Mouse (Mus musculus) thymus, adult 2 months (tissue): Measurements from ENCODE around the gene Dgcr2. TPM values are rescaled to one million over a fixed set of nuclear protein-coding genes. Genes with fewer than 3 reads are reported as not detected.
A peak's percentile ranks its signal among the peaks of the same experiment; 100 is the strongest.

ENCODE experiments used
- DNase-seq: peaks from one replicate; pipeline ENCODE4 v3.0.0; 2021
- H3K27ac ChIP-seq: fragments of 200-500 bp; 2 replicates; pipeline ENCODE4 v1.5.1; 2012; ENCODE audit warnings: low read length, control low read depth; ENCODE audit not compliant: control insufficient read depth, insufficient read depth
- H3K27me3 ChIP-seq: fragments of 200-500 bp; 2 replicates; pipeline ENCODE4 v1.6.1; 2012; ENCODE audit warnings: mild to moderate bottlenecking, low read length, moderate library complexity, mixed read lengths; ENCODE audit not compliant: control insufficient read depth, insufficient read depth
- H3K36me3 ChIP-seq: fragments of 200-500 bp; 2 replicates; pipeline ENCODE4 v1.6.1; 2012; ENCODE audit warnings: mild to moderate bottlenecking, low read length, moderate library complexity; ENCODE audit not compliant: control insufficient read depth, insufficient read depth
- H3K4me1 ChIP-seq: fragments of 200-500 bp; replicated peaks from 2 replicates; pipeline ENCODE4 v1.6.1; 2012; ENCODE audit warnings: low read length; ENCODE audit not compliant: control insufficient read depth, insufficient read depth
- H3K4me3 ChIP-seq: fragments of 200-500 bp; 2 replicates; pipeline ENCODE4 v1.5.1; 2012; ENCODE audit warnings: mild to moderate bottlenecking, low read length, control low read depth, moderate library complexity; ENCODE audit not compliant: control insufficient read depth, insufficient read depth
- CTCF ChIP-seq: fragments of 200-500 bp; IDR thresholded peaks from 2 replicates; pipeline ENCODE4 v1.5.1; 2012; ENCODE audit warnings: mild to moderate bottlenecking, control low read depth, low read length, moderate library complexity, borderline replicate concordance; ENCODE audit not compliant: control insufficient read depth, poor library complexity, insufficient read depth; ENCODE audit errors: extremely low read depth
- POLR2A ChIP-seq: fragments of 200-500 bp; IDR thresholded peaks from 2 replicates; pipeline ENCODE4 v1.6.1; 2012; ENCODE audit warnings: mild to moderate bottlenecking, low read length, control low read depth, moderate library complexity; ENCODE audit not compliant: control insufficient read depth, poor library complexity, insufficient read depth; ENCODE audit errors: extremely low read depth
- WGBS: fragments of 180-500 bp; shearing (Covaris S2); methylation state at CpG from one replicate; pipeline ENCODE4 v1.1.7; 2018; 5-methylcytosine and 5-hydroxymethylcytosine counted together
- polyA plus RNA-seq: library from polyadenylated mRNA; depleted of rRNA; stranded (reverse); fragments of >200 nt; gene quantifications from 2 replicates; pipeline ENCODE4 v1.2.3, GENCODE M21; 2012; rRNA removed

Gene Dgcr2
- 214 and 215 TPM in 2 replicates for polyA plus RNA-seq

GRCm38 (mm10) chr16:17898462-17898861, at the start of gene Dgcr2, which contains the start of gene Tssk2:
Gene Dgcr2 (minus strand): TSS chr16:17898562.
Gene Tssk2 (plus strand): TSS chr16:17898637.
- WGBS = 95% methylated on average over 14 of the region's 14 CpGs
- Histone ChIP-seq H3K4me3 (no peak within 1 kb of the TSS), H3K27me3 (no peaks in the 10 kb centered on the region), H3K27ac (no peak within 1 kb of the TSS), H3K4me1 (no peaks in the 10 kb centered on the region), H3K36me3 (peaks cover 26% of the 10 kb centered on the region)
- no peak for DNase-seq
- TF ChIP-seq CTCF = no peak
- TF ChIP-seq POLR2A = no peak

- no peak overlapping the region for H3K27ac ChIP-seq
- 75% methylated on average over 7 of the region's 7 CpGs for WGBS
- no peaks in the 10 kb centered on the region for H3K36me3 ChIP-seq
- no peaks in the 10 kb centered on the region for H3K4me1 ChIP-seq
- no peaks in the 10 kb centered on the region for H3K27me3 ChIP-seq
- H3K4me3 ChIP-seq = no peak overlapping the region
- DNase-seq = no peak
- no peak for TF ChIP-seq POLR2A
- TF ChIP-seq CTCF = no peak
Observed at GRCm38 (mm10) chr16:17945081-17945831, 46.9 kb upstream of the Dgcr2 start.

GRCm38 (mm10) chr16:17943466-17943865, 45.1 kb upstream of the Dgcr2 start:
- no peak for DNase-seq
- Histone ChIP-seq H3K4me1 (no peaks in the 10 kb centered on the region; the same call in 1 of the 2 replicates), H3K27ac (no peak overlapping the region), H3K4me3 (no peak overlapping the region), H3K27me3 (no peaks in the 10 kb centered on the region), H3K36me3 (no peaks in the 10 kb centered on the region)
- WGBS = 91% methylated on average over 8 of the region's 8 CpGs
- TF ChIP-seq POLR2A (no peak), CTCF (no peak)

GRCm38 (mm10) chr16:17939255-17939751, 40.9 kb upstream of the Dgcr2 start:
- Histone ChIP-seq H3K4me1 (peaks cover 4% of the 10 kb centered on the region), H3K27me3 (no peaks in the 10 kb centered on the region), H3K4me3 (no peak overlapping the region), H3K36me3 (no peaks in the 10 kb centered on the region), H3K27ac (no peak overlapping the region)
- no peak for DNase-seq
- WGBS = 47% methylated on average over 9 of the region's 9 CpGs
- no peak for TF ChIP-seq CTCF

- no peaks in the 10 kb centered on the region for H3K27me3 ChIP-seq
- no peaks in the 10 kb centered on the region for H3K36me3 ChIP-seq
- WGBS = 12% methylated on average over 7 of the region's 7 CpGs
- TF ChIP-seq CTCF (peak; percentile 86; the same call in 1 of the 2 replicates), POLR2A (no peak)
- H3K27ac ChIP-seq = no peak overlapping the region
- peak; percentile 74 for DNase-seq
- H3K4me1 ChIP-seq = peaks cover 7% of the 10 kb centered on the region
- no peak overlapping the region for H3K4me3 ChIP-seq
Observed at GRCm38 (mm10) chr16:17938821-17939220, 40.5 kb upstream of the Dgcr2 start.

- Histone ChIP-seq H3K27ac (no peak overlapping the region), H3K27me3 (no peaks in the 10 kb centered on the region), H3K36me3 (no peaks in the 10 kb centered on the region), H3K4me3 (no peak overlapping the region), H3K4me1 (peaks cover 7% of the 10 kb centered on the region)
- WGBS = 46% methylated on average over 7 of the region's 7 CpGs
- DNase-seq = no peak
- TF ChIP-seq CTCF (no peak), POLR2A (no peak)
Observed at GRCm38 (mm10) chr16:17938187-17938586, 39.8 kb upstream of the Dgcr2 start.
